Mouse (Mus musculus) frontal cortex, adult (tissue): ENCODE results near the gene Adcy5.
A peak's percentile ranks its signal among the peaks of the same experiment; 100 is the strongest.

Experiments used
- ATAC-seq: cut with Nextera tagmentation; 2 replicates; pipeline ENCODE4 v1.9.2; 2017; ENCODE audit warnings: mild to moderate bottlenecking, moderate library complexity, mixed read lengths; ENCODE audit not compliant: low TSS enrichment

Gene Adcy5

DNA sequence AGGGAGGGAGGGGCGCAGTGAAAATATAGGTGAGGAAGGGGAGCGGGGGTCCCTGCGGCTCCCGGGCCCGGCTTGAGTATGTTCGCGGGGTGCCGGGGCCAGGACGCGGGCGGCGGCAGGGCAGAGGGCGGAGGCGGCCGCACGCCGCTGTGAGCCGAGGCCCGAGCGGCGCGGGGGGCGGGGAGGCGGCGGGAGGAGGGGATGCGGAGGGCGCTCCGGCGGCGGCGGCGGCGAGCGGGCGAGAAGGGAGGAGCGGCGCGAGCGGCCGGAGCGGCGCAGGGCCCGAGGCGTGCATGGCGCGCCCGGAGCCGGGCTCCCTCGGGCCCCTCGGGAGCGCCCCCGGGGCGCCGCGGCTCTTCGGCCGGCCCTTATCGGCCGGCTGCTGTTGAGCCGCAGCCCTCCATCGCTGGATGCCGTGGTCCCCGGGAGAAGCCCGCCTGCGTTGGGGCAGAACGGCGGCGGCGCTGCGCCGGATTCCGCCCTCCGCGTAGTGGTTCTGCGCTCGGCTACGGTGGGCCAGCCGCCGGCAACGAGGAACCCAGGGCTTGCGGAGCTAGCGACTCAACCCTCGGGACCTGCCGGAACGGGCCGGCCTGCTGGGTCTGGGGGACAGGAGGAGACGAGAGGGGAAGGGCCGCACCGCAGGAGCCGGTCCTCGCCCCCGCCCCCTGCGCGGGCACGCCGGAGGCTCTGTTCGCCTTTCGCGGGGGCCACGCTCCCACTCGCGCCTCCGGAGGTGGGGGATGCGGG is at the start of gene Adcy5:
Gene Adcy5 (plus strand): TSS at position 237 of the 750 bp plus-strand sequence.
- peak; percentile 60 for ATAC-seq

DNA sequence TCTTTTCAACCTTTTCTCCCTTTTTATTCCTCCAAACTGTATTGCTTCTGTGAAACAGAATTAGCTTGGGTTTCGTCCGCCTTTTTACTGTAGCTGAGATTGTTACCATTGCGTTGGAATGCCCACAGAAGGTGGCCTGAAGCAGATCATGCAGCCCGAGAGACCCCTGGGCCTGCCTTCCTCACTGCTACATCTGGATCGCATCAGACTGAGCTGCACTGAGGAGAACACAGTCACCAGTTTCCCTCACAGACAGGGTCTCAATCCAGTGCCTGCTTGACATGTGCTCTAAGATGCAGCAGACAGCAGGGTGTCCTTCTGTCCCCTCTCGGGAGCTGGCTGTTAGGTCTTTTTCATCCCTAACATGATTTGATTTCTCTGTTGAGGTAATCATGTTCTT is 46.7 kb upstream of the Adcy5 start:
- ATAC-seq: no peak

DNA sequence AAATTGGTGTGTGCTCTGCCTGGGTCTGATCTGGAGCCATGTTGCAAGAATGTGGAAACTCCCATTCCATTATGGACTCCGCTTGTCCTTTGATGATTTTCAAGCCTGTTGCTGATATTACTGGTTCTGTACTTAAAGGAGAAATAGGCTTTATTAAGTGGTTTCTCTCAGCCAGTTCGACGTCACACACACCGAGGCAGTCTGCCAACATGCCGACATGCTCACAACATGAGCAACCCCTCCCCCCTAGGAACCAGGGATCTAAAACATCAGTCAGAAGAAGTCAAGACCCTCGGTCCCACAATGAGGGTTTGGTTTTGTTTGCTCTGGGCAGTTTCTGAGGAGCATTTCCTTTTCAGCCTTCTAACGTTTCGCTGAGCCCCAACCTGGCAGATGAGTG is 45.5 kb upstream of the Adcy5 start:
- no peak for ATAC-seq

DNA sequence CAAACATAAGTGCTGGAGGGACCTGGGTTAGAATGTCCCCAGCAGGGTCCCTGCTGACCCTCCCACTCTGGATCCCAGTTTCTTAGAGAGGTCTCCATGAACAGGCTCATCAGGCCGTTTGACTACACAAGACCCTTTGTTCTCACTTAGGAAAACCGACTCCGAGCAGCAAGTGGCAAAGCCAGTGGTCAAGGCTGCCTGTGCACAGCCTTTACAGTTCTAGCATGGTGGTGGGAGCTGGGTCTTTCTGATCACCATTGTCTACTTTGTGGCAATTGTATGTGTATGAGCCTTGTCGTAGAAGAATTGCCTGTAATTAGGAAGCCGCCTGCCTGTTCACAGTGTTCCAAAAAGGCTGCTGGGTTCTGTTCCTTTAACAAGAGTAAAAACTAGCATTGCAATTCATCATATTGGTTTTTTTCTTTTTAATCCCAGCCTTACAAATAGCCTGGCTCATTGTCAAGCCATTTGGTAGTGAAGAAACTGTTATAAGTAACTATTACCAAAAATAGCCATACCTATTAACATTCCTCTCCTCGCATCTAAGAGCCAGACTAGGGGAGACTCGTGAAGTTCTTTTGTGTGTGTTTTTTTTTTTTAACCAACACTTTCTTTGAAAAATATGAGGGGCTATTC is 44.9 kb upstream of the Adcy5 start:
- ATAC-seq: no peak

DNA sequence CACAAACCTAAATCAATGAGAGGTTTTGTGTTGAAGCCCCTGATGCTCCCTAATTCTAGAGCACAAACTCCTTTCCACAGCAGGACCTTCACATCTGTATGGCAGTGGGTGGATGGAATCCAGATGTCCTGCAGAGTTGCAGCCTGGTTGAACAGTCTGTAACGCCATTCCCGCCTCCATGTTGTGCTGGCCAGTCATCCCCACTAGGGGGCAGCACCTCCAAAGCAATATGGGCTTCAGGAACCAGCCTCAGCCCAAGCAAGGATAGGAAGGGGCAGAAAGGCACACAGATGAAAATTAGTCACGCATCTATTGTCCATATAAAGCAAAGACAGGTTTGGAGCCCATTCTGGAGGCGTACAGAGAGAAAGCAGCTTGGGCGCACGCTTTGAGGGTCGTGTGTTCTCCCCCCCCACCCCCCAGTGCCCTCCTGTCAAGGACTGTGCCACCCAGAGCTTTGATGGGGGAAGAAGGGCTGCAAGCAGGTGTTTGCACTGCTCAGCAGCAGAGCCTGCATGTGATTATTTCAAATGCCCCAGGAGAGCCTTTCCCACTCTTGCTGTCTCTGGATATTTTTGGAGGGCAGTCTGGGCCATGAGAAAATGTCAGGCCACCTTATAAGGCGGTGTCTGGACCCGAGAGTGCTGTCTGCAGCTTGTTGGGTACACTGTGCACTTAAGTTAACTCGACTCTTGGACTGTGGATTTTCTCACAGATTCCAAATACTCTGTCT is 44.1 kb upstream of the Adcy5 start:
- ATAC-seq: peak; percentile 83

DNA sequence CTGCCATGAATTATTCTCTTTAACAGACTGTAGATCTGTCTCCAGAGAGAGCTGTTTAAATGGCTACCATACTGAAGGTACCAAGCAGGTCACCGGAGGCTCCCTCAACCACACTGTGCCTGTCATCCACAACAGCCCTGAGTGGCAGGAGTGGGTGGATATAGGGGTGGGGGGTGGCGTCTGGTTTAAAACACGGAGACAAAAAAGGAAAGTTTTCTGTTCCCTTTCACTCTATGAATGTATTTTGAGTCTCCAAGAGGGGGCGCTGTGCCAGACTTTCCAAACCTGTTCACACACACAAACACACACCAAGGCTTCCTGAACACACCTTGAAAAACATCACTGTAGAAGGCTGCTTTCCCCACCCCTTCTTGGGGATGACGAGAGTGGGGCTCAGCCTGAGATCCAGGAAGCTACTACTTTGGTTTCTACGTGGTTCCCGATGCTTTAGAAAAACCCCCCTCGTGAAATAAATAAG is 43.5 kb upstream of the Adcy5 start:
- peak; percentile 24; the same call in 1 of the 2 replicates for ATAC-seq

DNA sequence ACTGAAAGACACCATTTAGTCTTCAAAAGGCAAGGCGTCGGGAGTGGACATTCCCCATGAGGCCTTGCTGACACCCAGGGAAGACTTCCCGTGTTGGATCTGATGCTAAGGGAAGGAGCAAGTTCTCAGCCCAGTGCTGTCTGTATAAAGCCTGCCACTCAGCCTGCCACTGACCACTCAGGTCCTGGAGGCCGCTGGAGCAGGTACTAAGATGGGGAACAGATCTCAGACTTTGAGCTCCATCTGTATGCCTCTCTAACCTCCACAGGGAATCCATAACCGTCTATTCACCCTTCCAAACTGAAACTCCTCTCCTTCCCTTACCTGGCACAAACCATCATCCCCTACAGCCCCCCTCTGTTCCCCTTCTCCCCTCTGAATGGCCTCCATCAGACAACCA is 41.2 kb upstream of the Adcy5 start:
- ATAC-seq: no peak

DNA sequence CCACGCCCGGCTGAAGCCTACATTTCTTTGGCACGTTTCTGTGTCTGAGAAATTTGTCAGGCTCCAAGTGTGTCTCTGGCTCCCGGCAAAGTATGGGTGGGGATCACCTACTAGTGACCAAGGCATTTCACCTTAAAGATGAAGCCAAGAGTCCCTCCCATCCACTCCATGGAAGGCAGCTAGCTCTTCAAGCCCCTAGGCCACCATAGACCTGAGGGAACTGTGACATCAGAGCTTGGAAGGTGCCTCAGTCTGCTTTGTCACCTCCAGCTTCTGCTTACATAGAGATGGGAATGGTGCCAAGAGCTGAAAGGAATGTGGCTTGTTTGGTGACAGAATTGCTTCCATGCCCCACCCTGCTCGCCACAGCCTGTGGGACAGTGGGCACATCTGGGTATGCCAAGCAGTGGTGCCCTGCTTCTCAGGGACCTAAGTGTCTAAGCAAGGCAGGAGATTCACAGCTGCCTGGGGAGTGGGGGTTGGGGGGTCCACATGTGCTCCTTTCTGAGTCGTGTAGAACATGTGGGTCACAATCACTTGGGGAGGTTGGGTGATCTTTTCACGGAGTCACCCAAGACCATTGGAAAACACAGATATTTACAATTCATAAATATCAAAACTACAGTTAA is 38.2 kb upstream of the Adcy5 start:
- no peak for ATAC-seq

DNA sequence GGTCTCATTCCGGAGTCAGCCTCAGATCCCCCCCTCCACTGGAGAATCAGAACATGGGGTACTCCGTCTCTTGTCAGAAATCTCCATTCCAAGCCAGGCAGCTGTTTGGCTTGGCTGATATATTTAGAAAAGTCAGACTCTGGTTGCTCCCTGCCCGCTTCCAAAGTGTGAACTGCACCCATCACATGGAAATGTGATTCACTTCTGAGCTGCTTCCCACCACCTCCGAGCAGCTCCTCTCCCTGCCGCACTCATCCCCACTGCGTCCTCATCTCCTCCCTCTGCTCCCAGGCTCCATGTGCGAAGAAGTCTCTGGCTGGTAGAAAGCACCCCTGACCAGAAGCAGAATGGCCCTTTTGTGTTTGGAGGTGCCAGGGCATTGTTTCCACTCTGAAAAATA is 37.2 kb upstream of the Adcy5 start:
- peak; percentile 70 for ATAC-seq

DNA sequence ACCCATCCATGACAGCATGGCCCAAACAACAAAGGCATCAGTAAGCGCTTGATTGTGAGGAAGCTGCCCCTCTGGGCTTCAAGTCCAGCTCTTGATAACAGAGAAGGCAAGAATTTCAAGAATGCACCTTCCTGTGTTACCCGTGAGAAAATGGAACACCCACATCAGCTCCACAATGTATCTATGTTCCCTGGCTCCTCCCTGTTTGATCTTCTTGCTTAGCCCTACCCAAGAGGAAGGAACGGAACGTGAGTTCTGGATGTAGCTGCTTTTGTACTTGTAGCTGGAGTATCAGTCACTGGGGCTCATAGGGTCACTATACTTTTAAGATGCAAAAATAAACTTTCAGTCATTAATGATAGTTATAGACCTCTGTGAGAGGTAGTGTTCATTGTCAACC is 34.1 kb upstream of the Adcy5 start:
- no peak for ATAC-seq

DNA sequence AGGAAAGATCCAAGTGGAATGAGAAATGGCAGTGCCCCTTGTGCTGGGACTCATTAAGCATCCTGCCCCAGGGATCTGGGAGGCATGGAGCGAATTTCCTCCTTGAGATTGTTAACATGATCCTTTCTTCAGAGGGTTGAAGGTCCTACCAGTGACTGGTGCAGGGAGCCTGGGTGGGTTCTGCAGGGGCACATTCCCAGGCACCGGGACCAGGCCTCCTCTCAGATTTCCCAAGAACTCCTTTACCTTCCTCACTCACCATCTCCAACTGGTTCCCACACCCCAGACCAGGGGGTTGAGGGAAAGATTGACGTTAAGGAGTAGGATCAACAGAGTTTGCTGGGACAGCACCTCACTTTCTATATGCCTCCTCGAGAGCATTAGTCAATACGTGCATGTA is 27.4 kb upstream of the Adcy5 start:
- no peak for ATAC-seq

DNA sequence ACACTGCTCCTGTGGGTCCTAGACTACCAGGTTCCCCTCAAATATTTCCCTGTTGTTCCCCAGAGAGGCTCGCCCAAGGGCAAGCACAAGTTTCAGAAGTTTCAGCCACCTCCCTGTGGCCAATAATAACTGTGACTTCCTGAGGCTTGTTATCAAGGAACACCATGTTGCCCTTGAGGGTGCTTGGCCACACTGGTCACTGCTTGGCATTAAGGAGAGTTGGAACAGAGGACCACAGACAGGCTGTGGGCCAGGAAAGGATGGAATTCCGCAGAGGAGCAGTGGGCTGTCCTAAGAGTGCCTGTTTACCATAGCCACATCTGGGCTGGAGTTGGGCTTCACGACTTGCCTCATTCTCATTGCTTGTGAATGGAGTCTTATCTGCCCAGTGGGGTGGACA is 24.5 kb upstream of the Adcy5 start:
- no peak for ATAC-seq

DNA sequence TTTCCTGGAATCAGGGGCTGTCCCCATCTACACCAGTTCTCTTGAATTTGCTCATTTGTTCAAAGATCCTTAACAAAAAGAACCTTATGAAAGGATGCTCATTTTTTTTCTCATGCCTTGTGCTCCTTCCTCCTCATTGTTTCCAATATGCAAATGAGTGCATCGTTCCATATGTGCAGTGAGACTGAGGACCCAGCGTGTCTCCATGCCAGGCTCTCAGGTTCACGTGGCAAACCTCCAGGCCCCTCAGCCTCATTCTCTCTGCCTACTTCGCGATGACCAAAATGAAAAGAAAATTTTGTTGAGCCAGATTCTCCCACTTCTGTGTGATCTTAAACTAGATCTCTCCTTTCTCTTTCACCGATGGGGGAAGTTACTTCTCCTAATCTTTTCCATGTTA is 15.3 kb upstream of the Adcy5 start:
- no peak for ATAC-seq

DNA sequence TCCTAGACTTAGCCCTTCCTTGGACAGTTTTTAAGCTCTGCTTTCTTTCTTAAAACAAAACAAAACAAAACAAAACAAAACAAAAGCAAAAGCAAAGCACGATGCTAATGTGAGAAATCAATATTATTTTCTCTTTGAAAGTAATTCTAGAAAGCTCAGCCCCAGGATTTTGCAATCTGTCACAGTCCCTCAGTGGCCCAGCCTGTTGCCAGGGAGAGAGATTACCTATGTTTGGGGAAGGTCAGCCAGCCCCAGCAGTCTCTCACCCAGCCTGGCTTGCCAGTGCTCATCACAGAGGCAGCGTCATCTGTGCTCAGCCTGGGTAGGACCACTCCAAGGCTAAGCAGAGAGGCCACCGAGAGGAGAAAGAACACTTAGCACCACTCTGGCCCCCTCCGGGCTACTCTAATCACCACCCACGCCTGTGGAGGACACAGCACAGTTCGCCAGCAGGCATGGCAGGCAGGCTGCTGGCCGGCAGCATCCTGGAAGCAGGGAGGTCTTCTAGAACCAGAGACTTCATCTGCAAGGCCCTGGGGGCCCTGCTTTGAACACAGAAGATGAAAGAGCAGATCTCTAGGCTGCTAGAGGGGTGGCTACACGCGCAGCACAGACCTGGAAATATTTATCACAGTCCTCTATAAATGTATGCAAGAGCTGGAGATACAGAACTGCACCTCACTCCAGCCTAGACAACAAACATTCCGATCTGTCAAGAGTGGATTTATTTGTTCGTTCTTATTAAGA is 14.6 kb upstream of the Adcy5 start:
- ATAC-seq: no peak

DNA sequence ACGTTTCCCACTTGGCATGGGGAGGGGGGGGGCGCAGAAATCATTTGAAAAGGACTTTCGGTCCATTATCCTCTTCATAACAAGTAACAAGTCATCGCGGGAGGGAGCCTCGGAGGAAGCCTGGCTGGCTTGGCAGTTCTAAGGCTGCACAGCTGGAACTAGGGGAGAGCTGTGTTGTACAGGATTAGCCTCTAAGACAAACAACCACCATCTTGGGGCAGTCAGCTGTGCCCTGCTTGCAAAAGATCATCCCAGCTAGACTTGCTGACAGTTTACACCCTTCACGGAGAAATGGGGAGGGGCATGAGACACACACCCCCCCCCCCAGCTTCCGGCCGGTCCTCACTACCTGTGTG is 14.1 kb upstream of the Adcy5 start:
- ATAC-seq: no peak

DNA sequence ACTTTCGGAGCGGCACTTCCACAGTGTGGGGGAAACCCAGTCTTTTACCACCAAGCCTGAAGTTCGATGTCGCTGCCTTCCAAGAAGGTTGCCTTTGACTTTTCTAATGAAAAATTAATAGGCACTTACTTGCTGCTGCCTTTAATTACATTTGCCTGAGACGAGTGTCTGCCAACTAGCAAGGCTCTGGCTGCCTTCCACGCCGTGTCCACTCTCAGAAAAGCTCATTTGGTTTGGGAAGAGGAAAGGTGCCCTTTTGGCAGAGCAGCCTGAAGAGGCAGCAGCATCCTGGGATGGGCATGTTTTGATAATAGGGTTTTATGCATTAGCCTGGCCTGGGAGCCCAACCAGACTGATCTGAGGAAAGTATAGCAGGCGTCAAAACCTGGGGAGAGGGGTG is 12.8 kb upstream of the Adcy5 start:
- no peak for ATAC-seq

DNA sequence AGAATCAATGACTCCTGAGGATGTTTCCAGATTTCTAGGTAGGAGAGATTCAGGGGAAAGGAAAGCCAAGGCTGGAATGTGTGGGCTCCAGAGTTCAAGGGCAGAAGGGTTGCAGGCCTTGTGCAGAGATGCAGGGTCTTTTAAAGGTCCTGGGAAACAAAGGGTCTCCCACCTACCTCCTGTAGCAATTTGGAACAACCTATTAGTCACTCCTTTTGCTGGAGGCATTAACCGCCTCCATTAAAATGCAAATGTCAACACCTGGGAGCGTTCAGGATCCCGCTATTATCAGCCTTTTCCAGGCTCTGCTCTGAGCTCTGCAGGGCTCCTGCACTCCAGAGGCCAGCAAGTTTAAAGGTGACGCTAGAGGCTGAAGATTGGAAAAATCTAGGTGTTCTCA is 8.5 kb upstream of the Adcy5 start:
- no peak for ATAC-seq

DNA sequence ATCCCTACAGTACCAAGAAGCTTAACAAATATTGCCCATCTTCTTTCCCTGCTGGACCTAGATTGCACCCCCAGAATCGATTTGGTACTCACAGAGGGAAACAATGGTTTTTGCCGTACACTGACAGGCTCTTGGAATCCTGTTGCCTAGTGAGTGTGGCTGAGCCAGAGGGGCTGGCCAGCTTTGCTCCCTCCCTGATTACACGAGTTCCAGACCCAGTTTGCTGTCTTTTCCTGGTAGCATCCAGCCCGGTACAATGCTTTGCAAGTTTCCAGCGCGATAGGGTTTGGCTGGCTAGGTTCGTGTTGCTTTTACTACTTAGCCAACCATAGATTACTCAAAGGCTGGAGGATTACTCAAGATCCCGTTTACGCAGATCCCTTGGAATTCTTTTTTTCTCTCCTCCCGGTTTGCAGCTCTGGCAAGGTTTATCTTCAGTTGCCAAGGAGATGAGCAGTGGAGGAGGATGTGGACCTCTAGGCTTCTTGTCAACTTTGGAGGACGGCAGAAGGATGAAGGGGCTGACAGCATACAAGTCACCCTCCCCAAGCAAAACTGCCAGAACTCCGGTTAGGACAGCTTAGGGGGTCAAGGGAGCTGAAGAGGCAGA is 1.4 kb upstream of the Adcy5 start:
- ATAC-seq: no peak

DNA sequence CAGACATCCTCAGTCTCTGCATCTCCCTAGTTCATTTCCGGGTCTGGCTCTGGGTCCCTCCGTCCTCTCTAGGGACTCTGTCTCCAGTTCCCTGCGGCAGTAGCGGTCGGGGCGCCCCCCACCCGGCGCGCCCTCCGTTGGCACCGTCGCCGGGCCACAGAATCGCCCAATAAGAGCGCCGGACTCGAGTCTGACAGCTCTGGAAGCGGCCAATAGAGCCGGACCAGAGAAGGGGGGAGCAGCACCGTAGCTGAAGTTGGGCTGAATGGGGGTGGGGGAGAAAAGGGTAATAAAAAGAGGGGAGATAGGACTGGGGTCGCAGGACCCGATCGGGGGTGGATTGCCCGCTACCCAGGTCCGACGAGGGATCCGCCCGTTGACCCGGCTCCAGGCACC is 434 bp upstream of the Adcy5 start:
- peak; percentile 69 for ATAC-seq

DNA sequence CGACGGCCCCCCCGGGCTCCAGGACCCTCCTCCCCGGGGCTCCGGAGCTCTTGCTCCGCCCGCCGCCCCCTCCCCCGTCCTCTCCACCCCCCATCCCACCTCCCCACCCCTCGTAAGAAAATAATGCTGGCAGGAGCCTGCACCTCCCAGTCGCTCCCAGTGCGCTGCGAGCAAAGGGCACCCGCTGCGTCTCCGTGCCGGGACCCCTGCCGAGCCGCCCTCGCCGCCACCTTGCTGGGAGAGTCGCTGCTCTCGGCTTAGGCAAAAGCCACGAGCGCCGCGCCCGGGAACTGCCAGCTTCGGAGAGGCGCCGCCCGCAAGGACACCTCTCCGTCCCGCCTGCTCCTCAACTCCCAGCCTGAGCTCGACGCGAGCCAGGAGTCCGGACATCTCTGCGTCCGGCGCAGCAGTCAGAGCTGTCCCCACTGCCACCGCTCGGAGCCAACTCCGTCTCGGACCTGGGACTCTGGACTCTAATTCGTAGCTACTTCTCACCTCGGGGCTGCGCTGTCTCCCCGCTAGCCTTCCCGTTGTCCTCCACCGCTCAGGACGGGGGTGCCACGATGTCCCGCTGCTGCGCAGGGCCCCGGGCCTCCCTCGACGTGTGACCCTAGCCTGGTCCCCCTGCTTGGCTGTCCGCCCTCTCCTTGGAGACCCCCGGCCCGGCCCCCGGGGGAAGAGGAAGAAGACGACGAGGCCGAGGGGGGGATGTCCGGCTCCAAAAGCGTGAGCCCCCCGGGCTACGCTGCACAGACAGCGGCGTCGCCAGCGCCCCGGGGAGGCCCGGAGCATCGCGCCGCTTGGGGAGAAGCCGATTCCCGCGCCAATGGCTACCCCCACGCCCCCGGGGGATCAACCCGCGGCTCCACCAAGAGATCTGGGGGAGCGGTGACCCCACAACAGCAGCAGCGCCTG is 971 bp downstream of the Adcy5 start:
- ATAC-seq: peak; percentile 19; the same call in 1 of the 2 replicates
